Mouse (Mus musculus) lung, embryonic 14.5 days (tissue): ENCODE data around the gene Echs1. TPM values are rescaled to one million over a fixed set of nuclear protein-coding genes. Genes with fewer than 3 reads are reported as not detected.

Source experiments
- ATAC-seq: fragments of 200-750 bp; cut with Nextera tagmentation; 2 replicates; pipeline ENCODE4 v1.8.0; 2017; ENCODE audit warnings: mild to moderate bottlenecking, moderate TSS enrichment, moderate library complexity; ENCODE audit not compliant: insufficient read depth
- DNase-seq: peaks from one replicate; pipeline ENCODE4 v3.0.0-alpha.2; 2015
- H3K27ac ChIP-seq: fragments of 300-500 bp; sonication (generic); 2 replicates; pipeline ENCODE4 v1.5.1; 2014; ENCODE audit warnings: low read depth, mild to moderate bottlenecking, moderate library complexity
- H3K27me3 ChIP-seq: fragments of 300-500 bp; sonication (generic); 2 replicates; pipeline ENCODE4 v1.6.1; 2014; ENCODE audit warnings: low read length, control low read depth; ENCODE audit not compliant: insufficient read depth
- H3K36me3 ChIP-seq: fragments of 300-500 bp; sonication (generic); 2 replicates; pipeline ENCODE4 v1.6.1; 2014; ENCODE audit warnings: control low read depth; ENCODE audit not compliant: insufficient read depth
- H3K4me1 ChIP-seq: fragments of 300-500 bp; sonication (generic); 2 replicates; pipeline ENCODE4 v1.6.1; 2014; ENCODE audit warnings: antibody characterized with exemption, control low read depth; ENCODE audit not compliant: insufficient read depth
- H3K4me2 ChIP-seq: fragments of 300-500 bp; sonication (generic); 2 replicates; pipeline ENCODE4 v1.6.1; 2014; ENCODE audit warnings: mild to moderate bottlenecking
- H3K4me3 ChIP-seq: fragments of 300-500 bp; sonication (generic); 2 replicates; pipeline ENCODE4 v1.5.1; 2014; ENCODE audit warnings: low read depth, low read length
- H3K9ac ChIP-seq: fragments of 300-500 bp; sonication (generic); 2 replicates; pipeline ENCODE4 v1.6.1; 2014
- H3K9me3 ChIP-seq: fragments of 300-500 bp; sonication (generic); 2 replicates; pipeline ENCODE4 v1.6.1; 2016; ENCODE audit warnings: low read depth, low read length, control low read depth
- CTCF ChIP-seq: IDR thresholded peaks from 2 replicates; pipeline ENCODE4 v1.5.1; 2016; ENCODE audit warnings: antibody characterized with exemption, low read depth
- WGBS: fragments of 180-500 bp; shearing (Covaris S2); extraction: QIAGEN DNeasy Blood & Tissue Kit; methylation state at CpG from one replicate; pipeline ENCODE4 v1.1.7; 2014; 5-methylcytosine and 5-hydroxymethylcytosine counted together
- polyA plus RNA-seq: library from polyadenylated mRNA; unstranded; fragments of >200 nt; fragmentation: Nextera tagmentation; extraction: Ambion mirVana; gene quantifications from 2 replicates; pipeline ENCODE4 v1.2.1, GENCODE M21; 2014

Echs1 gene
- polyA plus RNA-seq, 1 experiment from 2014 or later, result 148 TPM

DNA sequence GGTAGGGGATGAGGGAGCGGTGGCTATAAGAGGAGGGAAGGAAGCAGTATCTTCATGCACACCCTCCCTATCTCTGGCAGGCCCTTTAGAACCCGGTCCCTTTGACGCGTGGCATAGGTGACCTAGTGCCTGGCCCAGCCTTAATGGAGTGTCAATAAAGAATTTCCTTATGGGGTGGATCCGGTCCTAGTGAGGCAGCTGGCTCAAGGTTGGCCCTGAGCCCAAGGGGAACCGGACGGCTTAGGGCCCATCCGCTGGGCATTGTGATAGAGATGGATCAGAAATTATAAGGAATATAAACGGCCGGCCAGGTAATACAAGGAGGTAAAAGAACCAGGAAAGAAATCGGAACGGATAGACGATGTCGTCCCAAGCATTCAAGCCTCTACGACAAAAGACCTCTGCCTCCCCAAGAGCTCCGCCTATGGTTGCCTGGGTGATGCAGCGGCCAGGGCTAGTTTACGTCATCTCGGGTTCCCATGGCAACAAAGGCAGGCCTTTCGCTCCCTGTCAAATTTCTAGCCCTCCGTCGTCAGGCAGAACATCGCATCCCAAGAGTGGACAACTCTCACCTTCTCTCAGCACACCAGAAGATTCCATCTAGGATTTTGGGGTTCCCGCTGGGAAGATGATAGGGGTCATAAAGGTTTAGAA is 35.6 kb downstream of the Echs1 start:
- no peak overlapping the region for H3K9ac ChIP-seq
- ATAC-seq (peak; percentile 86), DNase-seq (peak; percentile 91)
- H3K4me2 ChIP-seq, result peak overlapping the region; percentile 54
- no peaks in the 10 kb centered on the region for H3K36me3 ChIP-seq
- H3K4me3 ChIP-seq, result peak overlapping the region; percentile 24
- peaks cover 26% of the 10 kb centered on the region for H3K27me3 ChIP-seq
- 0 out of 2 replicates have a peak, but pooled peaks have one; percentile 18 for TF ChIP-seq CTCF
- H3K4me1 ChIP-seq, result no peaks in the 10 kb centered on the region
- H3K27ac ChIP-seq, result no peak overlapping the region
- H3K9me3 ChIP-seq, result no peaks in the 10 kb centered on the region
- 3% methylated on average over 24 of the region's 24 CpGs for WGBS

DNA sequence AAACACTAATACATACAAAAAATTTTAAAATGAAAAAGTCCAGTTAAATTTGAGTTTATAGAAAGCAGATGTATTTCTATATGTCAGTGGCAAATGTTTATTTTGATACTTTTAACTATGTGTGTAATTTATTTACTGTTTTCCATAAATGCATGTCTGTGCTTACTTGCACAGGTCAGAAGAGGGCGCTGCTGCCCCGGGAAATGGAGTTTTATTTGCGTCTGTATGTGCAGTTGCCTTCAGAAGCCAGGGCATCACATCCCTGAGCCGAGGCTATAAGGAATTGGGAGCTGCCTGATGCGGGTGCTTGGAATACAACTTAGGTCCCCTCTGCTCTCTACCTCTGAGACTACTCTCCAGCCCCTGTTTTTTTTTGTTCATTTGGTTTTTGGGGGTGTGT is 37.6 kb downstream of the Echs1 start:
- H3K4me3 ChIP-seq, result no peak overlapping the region
- peak; percentile 86 for DNase-seq
- no peaks in the 10 kb centered on the region for H3K4me1 ChIP-seq
- H3K9ac ChIP-seq, result no peak overlapping the region
- no peaks in the 10 kb centered on the region for H3K36me3 ChIP-seq
- TF ChIP-seq CTCF, result peak; percentile 77
- ATAC-seq, result 0 out of 2 replicates have a peak, but pooled peaks have one; percentile 1
- peaks cover 26% of the 10 kb centered on the region for H3K27me3 ChIP-seq
- no peak overlapping the region for H3K4me2 ChIP-seq
- H3K9me3 ChIP-seq, result no peaks in the 10 kb centered on the region
- H3K27ac ChIP-seq, result no peak overlapping the region
- WGBS, result 8% methylated on average over 5 of the region's 5 CpGs

DNA sequence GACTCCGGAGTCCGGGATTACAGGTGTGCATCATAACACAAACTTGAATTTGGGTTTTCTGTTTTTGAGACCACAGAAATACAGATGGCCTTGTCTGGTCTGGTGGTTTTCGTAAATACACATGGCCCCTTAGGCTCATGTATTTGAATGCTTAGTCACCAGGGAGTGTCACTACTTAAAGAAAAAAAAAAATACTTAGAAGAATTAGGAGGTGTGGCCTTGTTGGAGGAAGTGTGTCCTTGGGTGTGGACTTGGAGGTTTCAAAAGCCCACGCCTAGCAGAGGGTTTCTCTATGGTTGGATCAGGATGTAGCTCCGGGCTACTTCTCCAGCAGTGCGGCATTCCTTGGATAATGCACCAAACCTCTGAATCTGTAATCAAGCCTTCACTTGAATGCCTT is 38.6 kb downstream of the Echs1 start:
- Histone ChIP-seq H3K9ac (no peak overlapping the region), H3K27ac (no peak overlapping the region), H3K27me3 (peaks cover 26% of the 10 kb centered on the region), H3K4me1 (no peaks in the 10 kb centered on the region), H3K36me3 (no peaks in the 10 kb centered on the region), H3K4me2 (no peak overlapping the region), H3K4me3 (no peak overlapping the region), H3K9me3 (no peaks in the 10 kb centered on the region)
- 74% methylated on average over 6 of the region's 6 CpGs for WGBS
- TF ChIP-seq CTCF, result no peak
- no peak for ATAC-seq
- DNase-seq, result no peak

DNA sequence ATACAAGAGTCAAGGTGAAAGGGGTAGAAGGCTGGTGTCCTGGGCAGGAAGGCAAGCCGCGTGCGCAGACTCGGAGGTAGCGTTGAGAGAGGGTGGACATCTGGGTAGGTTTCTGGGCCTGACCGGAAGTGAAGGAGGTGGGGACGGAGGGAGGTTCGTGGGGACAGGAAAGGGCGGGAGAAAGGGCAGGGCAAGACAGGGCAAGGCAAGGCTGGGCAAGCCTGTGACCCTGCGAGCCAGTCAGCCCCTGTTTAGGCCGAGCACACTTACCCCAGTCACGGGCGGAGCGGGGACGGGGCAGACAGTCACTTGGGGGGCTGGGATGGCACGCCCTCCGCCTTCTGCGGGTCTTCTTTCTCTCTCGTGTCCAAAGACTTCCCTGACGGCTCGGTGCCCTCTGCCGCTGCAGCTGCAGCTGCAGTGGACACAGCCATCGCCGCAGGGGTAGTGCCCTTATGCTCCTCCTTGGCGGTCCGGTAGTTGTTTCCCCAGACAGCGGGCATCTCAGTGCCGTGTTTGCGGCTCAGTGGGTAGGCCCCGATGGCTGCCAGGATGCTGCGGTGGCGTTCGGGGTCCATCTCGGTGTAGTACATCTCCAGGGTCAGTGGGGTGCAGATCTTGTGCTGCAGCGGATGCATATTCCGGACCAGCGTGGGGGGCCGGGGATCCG is 46.1 kb downstream of the Echs1 start:
- Histone ChIP-seq H3K4me3 (peak overlapping the region; percentile 27), H3K4me2 (peak overlapping the region; percentile 57), H3K9ac (peak overlapping the region; percentile 32; the same call in 1 of the 2 replicates), H3K4me1 (no peaks in the 10 kb centered on the region), H3K27ac (no peak overlapping the region), H3K9me3 (no peaks in the 10 kb centered on the region), H3K27me3 (no peaks in the 10 kb centered on the region), H3K36me3 (no peaks in the 10 kb centered on the region)
- ATAC-seq (peak; percentile 38; the same call in 1 of the 2 replicates), DNase-seq (no peak)
- 34% methylated on average over 39 of the region's 39 CpGs for WGBS
- TF ChIP-seq CTCF, result no peak

DNA sequence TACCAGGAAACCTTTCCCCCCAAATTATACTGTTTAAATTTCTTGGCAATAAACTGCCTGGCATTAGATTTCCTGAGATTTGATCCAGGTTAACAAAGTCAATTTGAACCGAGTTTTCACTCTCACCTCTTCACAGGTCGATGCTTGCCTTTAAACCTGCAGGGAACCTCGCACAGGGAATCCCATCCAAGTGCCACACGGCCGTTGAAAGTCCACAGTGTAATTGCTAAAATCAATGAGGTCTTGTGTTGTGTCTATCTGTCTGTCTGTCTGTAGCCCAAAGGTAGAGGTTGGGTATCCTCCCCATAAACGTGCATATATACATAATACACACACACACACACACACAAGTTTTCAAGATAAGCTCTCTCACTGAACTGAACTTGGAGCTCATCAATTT is 48.9 kb downstream of the Echs1 start:
- no peak for ATAC-seq

DNA sequence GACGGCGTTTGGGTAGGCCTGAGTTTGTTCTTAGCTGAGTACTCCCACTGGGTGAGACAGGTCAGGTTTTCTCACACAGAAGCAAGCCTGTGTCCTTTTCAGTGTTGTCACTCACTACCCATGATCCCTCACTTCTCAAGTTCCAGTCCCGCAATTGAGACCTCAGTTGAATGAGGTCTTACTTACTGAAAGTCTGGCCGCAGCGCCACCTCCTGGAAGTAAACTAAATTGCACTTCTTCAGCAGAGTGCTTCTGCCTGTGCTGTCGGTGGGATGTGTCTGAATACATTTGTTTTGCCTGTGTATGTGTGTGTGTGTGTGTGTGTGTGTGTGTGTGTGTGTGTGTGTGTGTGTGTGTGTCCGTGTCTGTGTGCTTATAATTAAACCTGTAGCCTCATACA is 53.2 kb downstream of the Echs1 start:
- Histone ChIP-seq H3K9ac (no peak overlapping the region), H3K9me3 (no peaks in the 10 kb centered on the region), H3K4me1 (0 out of 2 replicates have a peak, but pooled peaks cover 5% of the 10 kb centered on the region), H3K36me3 (no peaks in the 10 kb centered on the region), H3K27me3 (peaks cover 54% of the 10 kb centered on the region), H3K4me2 (no peak overlapping the region), H3K4me3 (no peak overlapping the region), H3K27ac (no peak overlapping the region)
- WGBS, result 21% methylated on average over 7 of the region's 7 CpGs
- ATAC-seq (no peak), DNase-seq (peak; percentile 87)
- peak; percentile 80 for TF ChIP-seq CTCF

More for the DNA sequence above, 48.9 kb downstream of the Echs1 start:
- Histone ChIP-seq H3K27me3 (peaks cover 11% of the 10 kb centered on the region), H3K27ac (no peak overlapping the region), H3K36me3 (no peaks in the 10 kb centered on the region), H3K4me3 (no peak overlapping the region), H3K9me3 (no peaks in the 10 kb centered on the region), H3K4me1 (no peaks in the 10 kb centered on the region), H3K9ac (no peak overlapping the region), H3K4me2 (no peak overlapping the region)
- WGBS, result 55% methylated on average over 6 of the region's 6 CpGs
- TF ChIP-seq CTCF, result no peak
- DNase-seq, result no peak

DNA sequence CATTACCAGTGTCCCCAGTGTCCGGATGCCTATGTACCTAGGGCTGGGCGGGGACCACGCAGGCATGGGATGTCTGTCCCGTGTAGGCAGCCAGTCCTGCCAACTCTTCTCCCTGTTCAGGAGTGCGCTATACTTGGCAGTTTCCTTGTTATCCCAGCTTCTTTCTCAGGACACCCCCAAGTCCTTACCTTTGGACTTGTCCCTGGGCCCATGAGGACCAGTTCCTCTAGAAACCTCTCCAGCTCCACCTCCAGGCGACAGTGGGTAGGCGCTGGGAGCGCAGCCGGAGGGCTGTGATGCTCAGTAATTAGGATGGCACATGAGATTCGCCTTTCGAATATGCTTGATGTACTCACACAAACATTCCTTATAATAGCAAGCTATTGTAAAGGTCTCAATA is 54.0 kb downstream of the Echs1 start:
- no peak overlapping the region for H3K9ac ChIP-seq

More for the DNA sequence above, 54.0 kb downstream of the Echs1 start:
- 19% methylated on average over 11 of the region's 11 CpGs for WGBS
- Histone ChIP-seq H3K27me3 (peaks cover 62% of the 10 kb centered on the region), H3K4me2 (no peak overlapping the region), H3K27ac (no peak overlapping the region), H3K9me3 (no peaks in the 10 kb centered on the region), H3K36me3 (no peaks in the 10 kb centered on the region), H3K4me1 (0 out of 2 replicates have a peak, but pooled peaks cover 6% of the 10 kb centered on the region), H3K4me3 (no peak overlapping the region)
- DNase-seq (peak; percentile 41), ATAC-seq (peak; percentile 16; the same call in 1 of the 2 replicates)
- TF ChIP-seq CTCF, result peak; percentile 45
